Mouse (Mus musculus) layer of hippocampus, adult 9-10 months (tissue): ENCODE results near the gene Ndufc2.

ENCODE experiments used
- DNase-seq: peaks from one replicate; pipeline ENCODE4 v3.0.0; 2022; ENCODE audit warnings: low spot score

Ndufc2 gene

DNA sequence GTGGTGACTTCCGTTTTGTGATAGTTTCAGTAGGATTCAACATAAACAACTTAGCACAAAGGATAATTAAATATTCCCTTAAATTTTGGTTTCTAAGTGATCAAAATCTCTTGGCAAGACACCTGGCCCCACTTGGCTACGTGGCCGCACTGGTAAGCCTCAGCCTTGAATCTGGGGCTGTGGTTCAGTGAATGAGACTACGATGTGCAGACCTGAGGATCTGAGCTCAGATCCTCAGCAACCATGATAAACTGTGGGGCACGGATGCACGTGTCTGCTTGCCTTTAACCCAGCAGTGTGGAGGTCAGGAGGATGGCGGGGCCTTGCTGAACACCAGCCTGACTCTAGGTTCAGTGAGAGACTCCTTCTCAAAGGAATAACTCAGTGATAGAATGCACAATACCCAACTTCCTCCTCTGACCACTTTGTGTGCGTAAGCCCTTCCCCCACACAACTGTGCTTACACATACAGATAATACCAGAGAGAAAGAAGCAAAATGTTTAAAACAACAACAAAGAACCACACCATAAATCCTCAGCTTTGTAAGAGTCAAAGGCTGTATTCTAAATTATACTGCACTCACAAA, 12.1 kb upstream of the Ndufc2 start:
- DNase-seq = no peak

DNA sequence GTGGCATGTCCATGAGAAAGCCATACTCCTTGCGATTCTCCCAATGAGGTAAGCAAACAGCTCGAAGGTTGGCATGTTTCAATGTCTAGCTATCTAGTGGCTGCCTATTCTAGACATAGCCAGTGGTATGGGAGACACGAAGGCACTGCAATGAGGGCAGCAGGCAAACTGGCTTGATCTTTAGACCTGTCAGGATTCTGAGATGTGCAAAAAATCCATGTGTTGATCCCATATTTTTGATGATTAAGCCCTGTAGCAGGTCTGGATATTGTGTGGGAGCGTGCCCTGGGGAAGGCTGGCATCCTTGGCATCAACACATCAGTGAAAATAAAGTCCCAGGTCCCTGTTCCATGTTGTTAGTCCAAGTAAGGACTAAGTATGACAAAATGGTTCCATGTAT, 11.3 kb upstream of the Ndufc2 start:
- no peak for DNase-seq

DNA sequence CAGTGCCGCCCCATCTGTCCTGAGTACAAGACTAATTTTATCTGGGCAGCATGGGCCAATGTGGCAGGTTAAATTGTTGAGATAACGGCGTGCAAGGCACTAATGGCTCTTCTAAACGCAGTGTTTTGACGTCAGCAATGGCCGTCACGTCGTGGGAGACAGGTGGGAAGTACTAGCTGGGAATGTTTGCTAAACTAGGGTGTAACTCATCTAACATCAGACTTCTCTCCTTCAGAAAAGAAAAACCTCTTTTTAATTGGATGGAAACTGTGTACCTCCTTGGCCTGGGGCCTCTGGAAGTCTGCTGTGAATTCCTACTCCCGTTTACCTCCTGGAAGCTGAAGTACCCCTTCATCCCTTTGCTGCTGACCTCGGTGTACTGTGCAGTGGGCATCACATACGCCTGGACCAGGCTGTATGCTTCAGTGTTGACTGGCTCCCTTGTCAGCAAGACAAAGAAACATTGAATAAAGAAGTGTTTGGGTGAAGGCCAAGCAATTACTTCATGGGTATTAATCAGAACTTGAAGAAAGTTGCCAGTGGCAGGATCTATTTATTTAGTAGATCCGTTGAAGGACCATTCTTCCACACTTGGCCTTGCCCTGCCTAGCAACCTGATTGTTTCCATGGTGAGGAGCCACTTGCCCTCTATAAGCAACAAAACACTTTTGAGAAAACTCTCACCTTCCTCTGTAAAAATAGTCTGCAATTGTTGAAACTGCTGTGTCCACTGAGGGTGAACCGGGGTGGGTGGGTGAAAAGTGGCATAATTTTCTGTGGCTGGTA, 8.3 kb upstream of the Ndufc2 start:
- no peak for DNase-seq

DNA sequence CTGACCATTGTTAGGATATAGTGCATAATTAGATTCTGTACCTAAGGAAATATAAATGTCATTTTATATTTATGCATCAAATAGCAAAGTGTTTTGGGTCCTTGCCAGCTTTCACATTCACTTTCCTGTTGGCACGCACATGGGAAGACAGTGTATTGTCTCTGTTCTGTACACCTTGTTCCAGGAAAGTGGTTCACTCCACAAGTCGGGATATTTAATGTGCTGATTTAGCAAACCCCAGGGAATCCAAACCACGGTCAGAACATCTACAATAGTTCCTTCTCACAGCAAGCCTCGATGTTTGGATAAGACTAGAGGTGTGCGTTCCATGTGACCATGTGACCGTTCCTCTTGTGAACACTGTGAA, 7.7 kb upstream of the Ndufc2 start:
- no peak for DNase-seq

DNA sequence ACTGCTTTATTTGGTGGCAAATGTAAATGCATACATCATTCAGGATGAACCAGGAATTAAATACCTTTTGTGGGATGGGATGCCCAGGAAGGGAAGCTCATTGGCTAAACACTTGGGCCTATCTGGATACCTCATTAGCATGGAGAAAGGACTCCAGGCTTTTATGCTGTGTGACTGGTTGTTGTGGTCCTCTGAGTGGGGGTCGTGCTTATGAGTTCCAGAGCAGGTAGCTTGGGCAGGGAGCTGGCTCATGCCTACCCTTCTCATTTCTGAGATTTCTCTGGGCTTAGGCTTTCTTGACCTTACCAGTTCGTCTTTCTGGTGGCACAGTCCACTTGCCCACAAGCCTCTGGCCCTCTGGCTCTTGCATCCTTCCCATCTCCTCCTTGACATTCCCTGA, 5.4 kb upstream of the Ndufc2 start:
- no peak for DNase-seq

DNA sequence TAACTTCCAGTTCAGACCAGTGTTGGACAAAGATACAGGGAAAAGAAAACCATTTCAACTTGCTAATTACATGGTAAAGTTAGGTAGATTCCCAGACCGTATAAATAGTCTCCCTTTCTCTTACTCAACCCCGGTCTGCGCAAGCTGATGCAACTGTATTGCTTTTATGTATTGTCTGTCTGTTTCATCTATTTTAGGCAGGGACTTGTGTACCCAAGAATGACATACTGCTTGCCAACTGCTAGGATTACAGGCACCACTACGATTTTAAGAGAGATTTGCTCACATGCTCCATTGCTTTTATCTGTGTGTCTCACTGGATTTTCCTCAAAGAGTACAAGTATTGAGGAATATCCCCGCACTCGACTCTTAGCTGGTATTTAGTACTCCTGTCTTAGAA, 860 bp upstream of the Ndufc2 start:
- no peak for DNase-seq

DNA sequence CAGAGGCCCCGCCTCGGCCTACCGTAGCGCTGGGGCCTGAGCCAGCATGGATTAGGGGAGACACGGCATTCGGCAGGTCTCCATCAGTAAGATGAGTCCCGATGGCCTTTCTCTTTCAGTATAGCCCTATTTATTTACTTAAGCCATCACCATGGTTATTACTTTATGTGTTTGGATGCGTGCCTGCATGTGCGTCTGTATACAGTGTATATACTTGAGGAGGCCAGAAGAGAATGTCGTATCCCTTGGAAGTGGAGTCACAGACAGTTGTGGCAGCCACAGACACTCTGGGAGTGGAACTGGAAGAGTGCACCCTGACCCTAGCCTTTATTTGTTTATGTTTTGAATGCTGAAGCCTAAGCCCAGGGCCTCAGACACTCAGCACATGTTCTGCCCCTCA, 7.3 kb downstream of the Ndufc2 start:
- DNase-seq = no peak

DNA sequence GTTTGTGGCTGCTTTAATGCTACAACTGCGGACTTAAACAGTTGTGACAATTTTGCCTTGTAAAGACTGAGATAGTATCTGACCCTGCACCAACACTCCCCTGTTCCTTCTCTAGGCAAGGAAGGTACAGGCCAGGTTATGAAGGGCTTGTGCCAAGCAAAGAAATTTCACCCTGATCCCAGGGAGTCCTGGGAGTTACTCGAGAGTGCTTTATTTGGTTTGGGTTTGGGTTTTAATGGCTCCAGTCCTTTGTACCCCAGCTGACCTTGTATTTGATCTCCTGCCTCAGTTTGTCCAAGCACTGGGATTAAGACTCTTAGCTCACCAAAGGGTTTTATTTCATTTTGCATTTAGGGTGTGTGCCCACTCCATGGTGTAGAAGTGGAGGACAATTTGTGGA, 11.3 kb downstream of the Ndufc2 start:
- no peak for DNase-seq

DNA sequence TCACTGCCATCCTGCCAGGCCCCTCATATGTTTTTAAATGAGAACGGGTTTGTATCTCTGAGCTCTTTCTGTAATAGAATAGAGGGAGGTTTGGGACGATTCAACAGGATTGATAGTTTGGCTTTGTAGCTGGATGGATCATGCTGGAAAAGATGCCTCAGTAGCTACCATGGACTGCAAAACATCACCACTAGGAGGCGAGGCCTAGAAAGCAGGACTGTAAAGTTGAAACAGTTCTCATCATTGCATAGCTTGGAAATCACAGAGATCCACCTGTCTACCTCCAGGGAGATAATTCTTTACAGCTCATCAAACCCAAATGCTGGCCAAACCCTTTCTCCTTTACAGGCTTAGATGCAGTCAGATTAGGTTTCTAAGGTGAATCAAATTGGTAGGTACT, 11.8 kb downstream of the Ndufc2 start:
- no peak for DNase-seq

DNA sequence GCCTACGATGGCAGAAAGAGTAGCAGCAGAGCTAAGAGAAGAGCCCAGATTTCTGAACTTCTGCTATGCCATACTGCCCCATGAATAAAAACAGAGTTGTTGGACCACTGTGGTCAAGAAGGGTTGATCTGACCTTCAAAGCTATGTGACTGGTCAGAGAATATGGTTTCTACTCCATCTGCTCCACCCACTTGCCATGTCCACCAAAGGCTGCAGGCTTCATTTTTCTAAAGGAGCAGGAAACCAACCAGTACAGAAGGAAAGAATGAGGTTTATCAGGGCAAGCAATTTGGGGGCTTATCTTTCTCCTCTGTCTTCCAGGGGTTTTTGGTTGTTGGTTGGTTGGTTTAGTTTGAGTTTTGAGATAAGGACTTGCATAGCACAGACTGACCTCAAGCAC, 14.2 kb downstream of the Ndufc2 start:
- DNase-seq = no peak

DNA sequence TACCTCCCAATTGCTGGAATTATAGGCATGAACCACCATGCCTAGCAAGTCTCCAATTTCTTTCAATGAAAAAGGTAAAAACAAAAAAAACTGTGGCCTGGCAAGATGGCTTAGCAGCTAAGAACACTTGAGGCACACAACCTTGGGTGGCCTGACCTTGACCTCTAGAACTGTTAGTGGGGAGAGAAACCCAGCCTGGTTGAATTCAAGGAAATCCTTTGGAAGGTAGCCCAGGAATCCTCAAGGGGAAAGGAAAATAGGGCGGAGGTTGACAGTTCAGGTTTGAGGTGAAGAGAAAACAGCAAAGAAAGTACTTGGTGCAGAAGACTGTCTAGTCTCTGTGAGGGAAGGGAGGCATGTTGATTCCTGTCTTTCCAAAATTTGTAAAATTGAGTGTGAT, 14.6 kb downstream of the Ndufc2 start:
- no peak for DNase-seq

DNA sequence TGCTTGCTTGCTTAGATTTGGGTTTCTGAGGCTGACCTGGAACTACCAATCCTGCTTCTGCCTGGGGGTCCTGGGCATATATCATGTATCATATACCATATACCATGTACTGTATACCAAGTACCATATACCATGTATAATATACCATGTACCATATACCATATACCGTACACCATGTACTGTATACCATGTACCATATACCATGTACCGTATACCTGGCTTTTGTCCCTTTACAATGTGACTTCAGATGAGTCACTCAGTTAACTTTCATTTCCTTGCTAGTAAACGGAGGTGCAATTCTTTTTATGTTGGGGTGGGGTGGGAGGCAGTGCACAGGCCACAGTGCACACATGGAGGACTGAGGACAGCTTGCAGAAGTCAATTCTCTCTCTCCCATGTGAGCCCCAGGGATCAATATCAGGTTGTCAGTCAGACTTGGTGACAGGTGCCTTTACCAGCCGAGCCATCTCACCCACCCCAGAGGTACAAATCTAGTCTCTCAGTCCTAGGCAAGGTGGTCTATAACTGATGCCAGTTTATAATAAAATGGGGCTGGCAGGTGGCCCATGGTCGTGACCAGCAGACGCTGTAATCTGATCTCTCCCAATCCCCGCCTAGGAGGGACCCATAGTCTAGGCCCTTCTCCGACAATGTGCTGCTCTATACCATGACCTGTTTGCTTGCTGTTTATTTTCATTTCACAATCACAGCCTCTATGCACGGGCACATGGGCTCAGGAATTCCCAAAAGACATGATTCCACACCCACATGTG, 15.3 kb downstream of the Ndufc2 start:
- no peak for DNase-seq

DNA sequence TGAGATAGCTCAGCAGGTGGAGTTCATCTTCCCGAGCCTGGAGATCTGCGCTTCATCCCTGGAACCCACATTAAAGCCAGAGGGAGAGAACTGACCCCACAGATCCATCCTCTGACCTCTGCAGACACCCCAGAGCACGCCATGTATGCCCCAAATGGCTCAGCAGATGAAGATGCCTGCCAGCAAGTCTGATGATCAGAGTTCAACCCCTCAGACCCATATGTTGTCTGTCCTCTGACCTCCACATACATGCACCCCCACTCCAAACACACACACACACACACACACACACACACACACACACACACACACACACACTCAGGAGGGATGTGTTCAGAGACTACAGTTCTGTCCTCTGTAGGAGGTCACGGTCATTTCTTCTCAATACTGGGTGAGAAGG, 16.7 kb downstream of the Ndufc2 start:
- DNase-seq = no peak

DNA sequence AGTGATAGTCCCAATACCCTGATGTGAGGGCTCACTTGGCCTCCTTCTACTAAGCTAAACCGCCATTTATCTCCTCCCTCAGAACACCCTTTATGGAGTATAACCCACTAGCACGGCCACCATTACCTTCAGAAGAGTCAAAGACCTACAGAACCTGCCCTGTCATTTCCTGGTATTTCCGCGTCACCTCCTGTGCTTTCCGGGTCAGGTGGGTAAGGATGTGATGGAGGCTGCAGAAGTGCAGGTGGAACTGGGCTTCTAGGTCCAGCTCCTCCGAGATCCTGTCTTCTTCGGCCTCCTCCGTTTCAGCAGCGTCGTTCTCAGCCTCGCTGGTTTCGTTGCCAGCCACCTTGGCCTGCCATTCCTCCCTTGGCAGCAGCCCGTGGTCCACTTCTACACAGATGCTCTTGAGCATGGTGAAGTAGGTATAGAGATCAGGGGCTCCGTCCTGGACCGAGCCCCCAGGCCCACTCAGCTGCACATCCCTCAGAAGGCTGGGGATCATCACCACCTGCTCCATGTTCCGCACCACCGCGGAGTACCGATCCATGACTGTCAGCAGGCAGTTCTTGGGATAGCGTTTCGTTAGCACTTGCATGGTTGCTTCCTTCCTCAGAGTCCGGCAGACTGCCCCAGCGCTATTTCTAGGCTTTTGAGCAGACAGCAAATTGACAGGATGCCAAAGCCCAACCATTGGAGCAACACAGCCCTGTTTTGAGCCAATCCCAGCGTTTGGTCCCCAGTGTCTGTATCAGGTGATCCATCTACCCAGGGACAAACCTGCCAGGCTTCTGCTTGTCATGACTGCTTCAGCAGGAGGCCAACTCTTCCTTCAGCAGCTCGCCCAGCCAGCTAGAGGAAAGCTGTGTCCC, 17.3 kb downstream of the Ndufc2 start, which contains the start of gene Thrsp:
TSS of gene Thrsp (minus strand) at position 825 of the 872 bp plus-strand sequence.
- no peak for DNase-seq

DNA sequence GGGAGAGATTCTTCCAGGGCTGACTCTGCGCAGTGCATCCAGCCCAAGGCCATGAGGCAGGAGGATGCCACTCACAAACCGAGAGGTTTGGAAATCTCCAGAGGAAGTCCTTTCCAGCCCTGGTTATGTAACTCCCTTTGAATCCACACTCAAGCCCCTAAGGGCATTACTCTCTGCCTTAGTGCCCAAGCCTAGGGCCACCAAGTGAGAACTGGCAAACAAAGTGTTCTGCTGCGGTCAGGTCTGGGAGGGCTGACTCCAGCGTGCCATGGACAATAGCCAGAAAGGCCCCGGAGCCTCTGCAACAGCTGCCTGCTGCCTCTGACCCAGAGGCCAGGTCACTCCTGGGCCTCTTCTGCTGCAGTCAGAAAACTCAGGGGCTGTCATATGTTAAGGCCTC, 18.9 kb downstream of the Ndufc2 start:
- no peak for DNase-seq

DNA sequence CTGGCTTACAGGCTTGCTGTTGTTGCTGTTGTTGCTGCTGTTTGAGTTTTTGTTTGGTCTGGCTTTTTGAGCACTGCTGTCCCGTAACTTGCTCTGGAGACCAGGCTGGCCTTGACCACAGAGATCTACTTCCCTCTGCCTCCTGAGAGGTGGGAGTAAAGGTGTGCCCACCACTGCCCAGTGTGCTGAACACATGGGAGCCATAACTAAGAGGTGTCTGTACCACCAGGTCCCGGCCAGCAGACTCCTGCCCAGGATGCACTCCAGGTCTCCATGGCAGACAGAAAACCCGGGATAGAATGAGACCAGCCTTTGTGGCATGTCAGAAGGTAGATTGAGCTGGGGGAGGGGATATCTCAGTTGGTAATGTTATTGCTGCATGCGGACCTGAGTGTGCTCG, 19.4 kb downstream of the Ndufc2 start:
- no peak for DNase-seq

DNA sequence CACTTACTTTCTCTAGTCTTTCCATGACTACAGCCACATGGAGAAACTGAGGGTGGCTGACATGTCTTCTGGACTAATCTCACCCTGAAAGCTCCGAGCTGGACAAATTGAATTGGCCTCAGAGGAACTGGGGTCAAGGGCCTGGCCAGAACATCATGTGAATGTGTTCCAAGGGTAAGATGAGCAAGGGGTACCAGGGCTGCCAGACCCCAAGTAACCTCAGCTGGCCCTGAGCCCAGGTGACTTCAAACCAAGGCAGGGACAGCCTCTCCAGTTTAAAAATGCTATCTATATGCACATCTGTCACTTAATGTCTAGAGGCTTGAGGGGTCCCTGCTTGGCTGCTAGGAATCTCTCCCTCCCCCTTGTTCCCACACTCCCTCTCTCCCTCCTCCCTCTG, 20.6 kb downstream of the Ndufc2 start:
- DNase-seq = no peak

DNA sequence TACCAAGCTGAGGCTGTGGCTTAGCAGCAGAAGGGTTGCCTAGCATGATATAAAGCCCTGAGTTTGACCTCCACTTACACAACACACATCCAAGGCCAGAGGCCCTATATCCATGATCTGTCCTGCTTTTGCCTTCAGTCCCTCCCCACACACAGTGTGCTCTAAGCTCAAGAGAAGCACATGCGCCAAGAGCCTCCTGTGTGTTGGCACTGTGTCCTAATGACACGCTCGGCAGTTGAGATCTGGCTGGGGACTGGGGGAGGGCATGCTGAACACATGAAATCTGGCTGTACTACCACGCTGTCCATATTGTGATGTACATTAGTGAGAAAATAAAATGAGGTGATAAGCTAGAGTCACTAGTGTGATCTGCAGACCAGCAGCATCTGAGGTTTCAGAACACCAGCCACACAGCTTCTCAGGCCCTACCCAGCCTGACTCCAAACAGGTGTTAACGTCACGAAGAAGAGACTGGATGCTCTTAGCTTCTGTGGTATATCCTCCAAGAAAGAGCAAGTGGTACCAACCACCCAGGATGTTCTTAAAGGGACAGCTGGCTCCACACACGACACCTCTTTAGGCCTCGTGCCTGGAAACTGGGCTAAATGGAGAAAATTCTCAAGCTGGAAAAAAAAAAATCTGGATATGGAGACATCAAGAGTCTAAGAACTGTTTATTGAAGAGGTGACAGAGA, 21.3 kb downstream of the Ndufc2 start:
- no peak for DNase-seq

DNA sequence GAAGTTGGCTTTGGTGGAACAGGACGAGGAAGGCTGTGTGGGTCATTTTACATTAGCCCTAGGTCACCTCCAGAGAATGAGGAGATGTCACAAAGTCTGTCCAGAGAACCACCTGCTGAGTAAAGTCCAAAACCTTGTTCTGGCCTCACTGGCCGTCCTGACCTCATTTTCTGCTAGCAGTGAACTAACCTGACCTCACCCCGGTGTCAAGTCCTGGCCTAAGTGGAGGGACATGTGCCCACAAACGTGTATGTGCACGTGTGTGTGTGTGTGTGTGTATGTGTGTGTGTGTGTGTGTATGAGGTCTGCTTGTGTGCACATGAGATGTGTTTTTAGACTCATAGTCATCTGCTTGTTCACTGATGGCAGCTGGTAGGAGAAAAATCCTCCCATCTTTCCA, 24.0 kb downstream of the Ndufc2 start:
- no peak for DNase-seq

DNA sequence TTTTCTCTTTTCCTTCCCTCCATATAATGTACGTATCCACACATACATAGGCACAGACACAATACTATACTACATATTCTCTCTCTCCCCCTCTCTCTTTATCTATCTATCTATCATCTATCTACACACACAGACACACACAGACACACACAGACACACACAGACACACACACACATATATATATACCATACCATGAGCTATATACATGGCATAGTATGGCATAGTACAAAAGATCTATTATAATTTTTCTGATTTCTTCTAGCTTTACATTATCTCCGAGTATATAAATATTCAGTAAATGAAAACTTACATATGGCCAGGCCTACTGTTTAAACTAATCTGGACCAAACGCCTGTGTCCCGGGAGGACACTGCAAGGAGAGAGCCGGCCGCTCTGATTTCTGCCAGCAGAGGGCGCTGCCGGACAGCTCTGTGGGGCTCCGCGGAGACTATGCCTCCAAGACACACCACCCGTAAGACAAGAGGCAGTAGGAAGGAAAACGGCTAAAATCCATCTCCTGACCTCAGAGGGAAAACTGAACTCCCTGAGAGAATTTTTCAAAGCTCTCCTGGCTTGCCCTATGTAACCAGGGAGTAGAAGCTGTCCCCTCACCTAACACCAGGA, 24.9 kb downstream of the Ndufc2 start:
- DNase-seq = peak; percentile 81

DNA sequence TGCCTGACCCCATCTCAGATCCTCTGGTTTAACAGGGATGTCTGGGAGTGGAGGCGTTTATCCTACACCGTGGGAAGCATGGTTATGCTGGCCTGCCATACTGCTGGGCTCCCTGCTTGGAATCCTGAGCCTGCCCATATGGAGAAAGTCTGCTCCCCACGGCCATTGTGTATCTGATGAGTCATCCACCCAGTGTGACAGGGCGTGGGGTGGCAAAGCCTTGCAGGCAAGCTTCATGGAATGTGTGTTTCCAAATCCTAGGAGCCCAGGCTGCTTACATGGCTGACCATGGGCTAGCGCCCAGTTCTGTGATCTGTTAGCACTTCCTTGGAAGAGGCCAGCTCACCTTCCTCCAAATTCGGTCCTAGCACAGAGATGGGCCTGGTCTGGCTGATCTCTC, 26.8 kb downstream of the Ndufc2 start:
- DNase-seq = no peak
